Mouse (Mus musculus) c-Kit-negative CD71-positive TER-119-positive erythroid progenitor cells, embryonic 14.5 days (primary cell): ENCODE data around the gene Gpx5.
"Not testable (repeated sequence)": the region's sequence is repeated elsewhere in the genome, so short reads cannot be mapped to it uniquely, and the experiment has no call there.

ENCODE experiments used
- DNase-seq: peaks from one replicate; pipeline ENCODE4 v3.0.0-alpha.2; 2013; ENCODE audit warnings: low read depth, low spot score

Gene Gpx5

DNA sequence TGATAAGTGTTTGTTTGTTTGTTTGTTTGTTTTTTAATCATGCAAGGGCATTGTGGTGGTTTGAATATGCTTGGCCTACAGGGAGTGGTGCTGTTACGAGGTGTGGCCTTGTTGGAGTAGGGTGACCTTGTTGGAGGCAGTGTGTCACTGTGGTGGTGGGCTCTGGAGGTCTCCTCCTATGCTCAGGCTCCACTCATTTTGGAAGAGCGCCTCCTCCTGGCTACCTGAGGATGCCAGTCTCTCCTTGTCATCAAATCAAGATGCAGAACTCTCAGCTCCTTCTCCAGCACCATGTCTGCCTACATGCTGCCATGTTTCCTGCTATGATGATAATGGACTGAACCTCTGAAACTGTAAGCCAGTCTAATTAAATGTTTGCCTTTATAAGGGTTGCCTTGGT is 26.8 kb downstream of the Gpx5 start:
- no peak for DNase-seq

DNA sequence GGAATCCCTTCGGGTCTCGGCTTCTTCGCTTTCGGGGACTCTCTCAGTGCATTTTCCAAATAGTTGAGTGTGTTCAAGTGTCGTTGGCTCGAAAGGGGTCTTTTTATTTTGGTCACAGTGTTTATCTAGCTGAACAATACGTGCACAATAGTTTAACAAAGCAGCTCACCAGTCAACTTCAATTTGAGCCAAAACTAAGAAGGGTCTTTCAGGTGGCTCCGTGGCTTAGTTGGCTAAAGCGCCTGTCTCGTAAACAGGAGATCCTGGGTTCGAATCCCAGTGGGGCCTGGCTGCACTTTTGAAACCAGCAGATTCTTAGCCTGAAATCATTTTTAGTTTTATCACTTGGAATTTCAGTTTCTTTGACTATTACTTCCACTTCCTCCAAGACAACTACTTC is 28.2 kb downstream of the Gpx5 start:
- DNase-seq: no peak

DNA sequence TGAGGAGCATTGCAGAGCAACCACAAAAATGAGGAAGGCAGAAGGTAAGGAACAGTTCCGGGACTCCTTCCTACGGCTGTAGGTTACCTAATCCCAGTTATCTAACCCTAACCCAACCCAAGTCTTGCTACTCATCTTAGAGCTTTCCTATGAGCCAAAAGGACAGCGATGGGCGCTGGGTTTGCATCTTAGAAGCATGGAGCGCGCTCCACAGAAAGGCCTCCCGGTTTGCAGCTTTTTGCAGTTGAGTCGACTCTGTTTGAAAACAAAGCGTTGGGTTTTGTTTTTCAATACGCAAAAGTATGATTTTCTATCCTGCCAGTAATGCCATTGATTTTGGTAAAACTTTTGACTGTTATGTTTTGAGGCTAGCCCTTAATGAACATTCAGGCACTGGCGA is 28.6 kb downstream of the Gpx5 start:
- DNase-seq: no peak

DNA sequence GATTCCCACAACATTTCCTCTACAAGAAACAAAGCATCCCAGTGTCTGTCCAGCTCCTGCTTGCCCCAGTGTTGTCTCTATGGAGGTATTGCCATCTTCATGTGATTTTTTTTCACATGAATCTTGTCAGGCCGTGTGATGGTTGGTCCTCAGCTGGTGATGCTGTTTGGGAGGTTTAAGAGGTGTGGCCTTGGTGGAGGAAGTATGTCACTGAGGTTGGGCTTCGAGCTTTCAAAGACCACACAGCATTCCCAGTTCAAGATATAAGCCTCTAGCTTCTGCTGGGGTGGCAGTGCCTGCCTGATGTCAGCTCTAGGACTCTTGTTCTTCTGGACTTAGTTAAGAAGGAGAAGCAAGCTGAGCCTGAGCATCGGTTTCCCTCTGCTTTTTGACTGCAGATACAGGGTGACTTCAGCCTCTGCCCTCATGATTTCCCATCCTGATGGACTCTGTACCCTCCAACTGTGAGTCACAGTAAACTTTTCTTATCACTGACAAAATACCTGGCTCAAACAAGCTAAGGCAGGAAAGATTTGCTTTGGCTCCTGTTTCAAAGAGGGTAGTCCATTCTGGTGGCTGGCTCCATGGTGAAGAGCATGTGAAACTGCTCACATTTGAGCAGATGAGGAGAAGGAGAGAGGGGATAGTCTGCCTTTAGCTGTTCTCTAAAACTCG is 29.6 kb downstream of the Gpx5 start:
- DNase-seq: no peak

DNA sequence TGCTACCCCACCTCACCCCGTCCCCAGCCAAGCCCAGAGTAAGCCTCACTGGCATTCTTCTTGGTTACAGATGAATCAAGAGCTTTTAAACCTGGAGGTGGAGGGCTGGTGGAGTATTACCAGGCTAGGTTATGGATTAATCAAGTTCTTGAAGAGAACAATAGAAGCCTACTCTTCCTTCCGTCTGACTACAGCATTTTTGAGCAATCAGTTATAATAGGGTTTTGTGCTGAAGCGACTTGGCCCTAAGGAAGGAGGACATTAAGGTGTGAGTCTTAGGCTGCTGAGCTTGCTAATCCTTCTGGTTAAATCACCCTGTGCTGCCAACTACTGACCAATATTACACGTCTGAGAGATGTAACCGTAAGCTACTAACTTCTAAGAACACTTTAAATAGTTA is 32.2 kb downstream of the Gpx5 start:
- no peak for DNase-seq

GRCm38 (mm10) chr13:21259677-21260113 is 32.8 kb downstream of the Gpx5 start:
- DNase-seq: no peak

DNA sequence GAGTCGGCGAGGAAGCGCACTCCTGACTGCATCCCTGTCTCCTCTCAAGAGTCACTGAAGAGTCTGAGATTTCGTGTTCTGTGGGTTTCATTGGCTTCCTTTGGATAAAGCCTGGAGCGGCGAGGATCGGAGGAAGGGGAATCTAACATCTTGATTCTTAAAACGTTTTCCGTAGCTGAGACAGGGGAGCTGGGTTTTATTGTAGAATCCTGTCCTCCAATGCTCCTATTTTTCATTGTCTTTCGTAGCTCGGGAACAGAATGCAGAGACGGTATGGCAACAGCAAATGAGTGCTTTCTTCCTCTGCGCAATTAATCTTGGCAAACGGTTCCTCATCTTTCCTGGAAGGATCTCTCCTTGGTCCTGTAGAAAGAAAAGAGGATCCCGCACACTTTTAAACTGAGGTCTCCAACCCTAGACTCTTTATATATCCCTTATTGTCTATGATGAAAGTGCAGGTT is 33.3 kb downstream of the Gpx5 start:
- no peak for DNase-seq

GRCm38 (mm10) chr13:21258524-21258923 is 34.0 kb downstream of the Gpx5 start:
- DNase-seq: no peak

- no peak for DNase-seq
These were observed 38.5 kb downstream of the Gpx5 start for GRCm38 (mm10) chr13:21253986-21254385.

- DNase-seq: no peak
These were observed 39.0 kb downstream of the Gpx5 start for GRCm38 (mm10) chr13:21253569-21253968.

GRCm38 (mm10) chr13:21253040-21253439 is 39.5 kb downstream of the Gpx5 start:
- no peak for DNase-seq

DNA sequence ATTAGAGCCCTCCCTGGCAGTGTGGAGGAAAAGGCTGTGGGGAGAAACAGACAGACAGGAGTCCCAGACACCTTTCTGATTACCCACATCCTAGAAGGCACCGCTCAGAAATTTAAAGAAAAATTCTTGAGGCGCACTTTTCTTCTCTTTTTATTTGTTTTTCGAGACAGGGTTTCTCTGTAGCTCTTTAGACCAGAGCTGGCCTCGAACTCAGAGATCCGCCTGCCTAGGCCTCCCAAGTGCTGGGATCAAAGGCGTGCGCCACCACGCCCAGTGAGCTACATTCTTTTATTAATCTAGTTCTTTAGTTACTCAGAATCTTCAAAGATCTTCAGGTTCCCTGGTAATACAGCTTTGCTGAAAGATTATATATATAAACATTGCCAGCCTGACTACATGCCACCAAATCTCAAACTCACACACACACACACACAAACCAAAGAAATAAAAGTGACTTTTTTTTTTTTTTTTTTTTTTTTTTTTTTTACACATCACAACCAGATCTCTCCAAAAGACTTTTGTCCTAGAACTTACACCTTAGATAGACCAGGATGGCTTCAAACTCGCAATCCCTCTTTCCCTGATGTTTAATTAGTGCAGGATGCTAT is 42.4 kb downstream of the Gpx5 start:
- no peak for DNase-seq

DNA sequence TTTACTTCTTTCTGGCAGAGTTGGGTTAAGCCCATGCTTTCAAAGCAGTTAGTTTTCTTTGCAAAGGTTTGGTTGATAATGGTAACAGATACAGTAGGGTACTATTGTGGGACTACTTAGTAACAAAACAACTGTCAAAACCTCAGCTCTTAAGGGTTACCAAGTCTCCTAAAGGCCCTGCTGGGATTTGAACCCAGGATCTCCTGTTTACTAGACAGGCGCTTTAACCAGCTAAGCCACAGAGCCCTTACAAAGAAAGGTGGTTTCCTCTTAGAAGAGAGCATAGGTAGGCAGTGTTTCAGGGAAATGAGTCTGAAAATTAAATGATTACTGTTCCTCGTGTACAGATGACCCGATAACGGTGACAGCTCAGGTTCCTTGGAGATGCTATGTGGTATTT is 43.5 kb downstream of the Gpx5 start:
- DNase-seq: no peak

DNA sequence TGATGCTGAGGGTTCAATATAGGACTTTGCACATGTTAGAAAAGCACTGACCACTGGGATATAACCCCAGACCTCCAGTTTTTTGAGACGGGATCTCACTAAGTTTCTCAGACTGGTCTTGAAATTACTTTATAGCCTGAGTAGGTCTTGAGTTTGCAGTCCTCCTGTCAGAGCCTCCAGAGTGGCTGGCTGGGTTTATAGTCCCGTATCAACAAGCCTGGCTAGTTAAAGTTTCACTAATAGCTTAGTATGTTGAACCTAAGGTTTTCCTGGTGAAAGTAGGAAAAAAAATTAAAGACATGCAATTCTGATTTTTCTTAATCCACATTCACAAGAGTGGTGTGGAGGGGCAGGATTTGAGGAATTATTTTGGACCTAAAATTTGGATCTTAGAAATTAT is 46.3 kb downstream of the Gpx5 start:
- DNase-seq: no peak

DNA sequence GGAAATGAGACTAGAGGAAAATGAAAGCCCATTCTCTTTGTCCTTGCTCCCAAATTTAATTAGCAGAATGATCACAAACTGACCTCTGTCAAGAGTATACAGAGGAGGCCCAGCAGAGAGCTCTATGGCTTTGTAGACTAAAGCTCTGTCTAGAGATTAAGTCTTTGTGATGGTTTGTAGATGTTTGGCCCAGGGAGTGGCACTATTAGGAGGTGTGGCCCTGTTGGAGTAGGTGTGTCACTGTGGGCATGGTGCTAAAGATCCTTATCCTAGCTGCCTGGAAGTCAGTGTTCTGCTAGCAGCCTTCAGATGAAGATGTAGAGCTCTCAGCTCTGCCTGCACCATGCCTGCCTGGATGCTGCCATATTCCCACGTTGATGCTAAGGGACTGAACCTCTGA is 47.6 kb downstream of the Gpx5 start:
- DNase-seq: not testable (repeated sequence)

DNA sequence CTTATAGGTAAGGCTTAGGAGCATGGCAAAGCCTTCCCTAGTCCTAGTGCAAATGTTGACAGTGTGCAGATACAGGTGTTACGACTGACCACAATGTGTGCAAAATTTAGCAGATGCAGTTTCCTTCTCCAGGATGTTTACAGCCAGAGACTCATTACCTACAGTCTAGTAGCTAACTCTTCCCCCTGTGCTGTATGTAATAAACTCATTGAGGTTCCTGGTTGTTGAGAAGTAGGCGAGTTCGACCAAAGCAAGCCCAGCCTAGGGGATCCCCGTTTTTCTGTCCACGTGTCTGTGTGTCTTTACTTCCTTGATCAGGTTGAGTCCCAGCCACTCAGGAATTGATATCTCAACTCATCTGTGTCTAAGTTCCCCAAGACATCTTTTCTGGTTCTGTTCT is 48.4 kb downstream of the Gpx5 start:
- DNase-seq: no peak

DNA sequence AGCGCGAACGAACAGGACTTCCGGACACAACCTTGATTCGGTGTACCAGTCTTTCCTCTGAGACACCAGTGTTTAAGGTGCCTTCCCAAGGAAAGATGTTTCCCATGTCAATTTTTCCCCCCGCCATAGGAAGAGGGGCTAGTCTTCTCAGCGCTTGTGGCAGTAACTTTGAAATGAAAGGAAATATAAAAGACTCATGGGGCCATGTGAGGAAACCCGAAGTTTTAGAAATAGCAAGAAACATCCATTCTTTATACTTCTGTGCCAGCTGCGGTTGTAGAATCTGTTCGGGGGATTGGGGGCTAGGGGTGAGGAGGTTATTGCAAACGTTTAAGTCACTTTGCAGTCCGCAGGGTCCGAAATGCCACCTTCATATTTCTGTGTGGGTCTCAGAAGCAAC is 49.3 kb downstream of the Gpx5 start:
- no peak for DNase-seq

DNA sequence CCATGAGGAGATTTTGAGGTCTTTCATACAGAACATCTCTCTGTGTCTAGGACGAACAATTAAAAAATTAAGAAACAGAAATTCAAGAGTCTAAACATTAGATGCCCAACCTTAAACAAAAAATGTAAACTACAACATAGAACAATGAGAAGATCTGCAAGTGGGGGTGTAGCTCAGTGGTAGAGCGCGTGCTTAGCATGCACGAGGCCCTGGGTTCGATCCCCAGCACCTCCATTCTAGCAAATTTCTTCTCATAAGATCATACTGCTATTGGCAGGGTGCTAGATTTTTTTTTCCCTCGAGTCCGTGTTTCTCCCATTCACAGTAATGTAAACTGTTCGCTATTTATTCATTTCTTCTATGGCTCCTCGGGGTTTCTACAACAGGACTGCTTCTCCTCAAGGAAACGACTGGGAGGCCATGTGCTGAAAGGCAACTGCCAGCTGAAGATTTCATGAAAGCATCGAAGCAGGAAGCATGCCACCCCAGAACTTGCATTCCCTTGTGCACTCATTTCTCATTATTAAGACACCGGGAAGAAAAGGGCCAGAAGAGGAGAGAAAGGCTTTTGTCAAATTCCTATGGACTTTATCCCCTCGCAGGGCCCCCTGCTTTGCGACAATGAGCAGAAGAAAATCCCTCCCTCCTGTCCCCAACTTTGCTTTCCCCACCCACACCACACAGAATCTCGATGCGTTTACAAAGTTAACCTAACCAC is 50.0 kb downstream of the Gpx5 start:
- no peak for DNase-seq

GRCm38 (mm10) chr13:21240788-21241187 is 51.7 kb downstream of the Gpx5 start:
- no peak for DNase-seq

GRCm38 (mm10) chr13:21237161-21237560 is 55.4 kb downstream of the Gpx5 start:
- DNase-seq: no peak

GRCm38 (mm10) chr13:21236714-21237113 is 55.8 kb downstream of the Gpx5 start:
- no peak for DNase-seq
